Mouse (Mus musculus) c-Kit-positive CD71-positive TER-119-negative erythroid progenitor cells, embryonic 14.5 days (primary cell): ENCODE results near the gene Maip1.

Experiments
- DNase-seq: peaks from one replicate; pipeline ENCODE4 v3.0.0-alpha.2; 2013; ENCODE audit warnings: low read depth

Maip1 gene

GRCm38 (mm10) chr1:57428368-57429308 lies 22.5 kb downstream of the Maip1 start:
- no peak for DNase-seq

- DNase-seq, result no peak
These were observed 23.8 kb downstream of the Maip1 start for GRCm38 (mm10) chr1:57429786-57430483.

GRCm38 (mm10) chr1:57433141-57433540 lies 27.0 kb downstream of the Maip1 start:
- DNase-seq, result no peak

GRCm38 (mm10) chr1:57436408-57436807 lies 30.3 kb downstream of the Maip1 start:
- DNase-seq, result peak; percentile 75

- no peak for DNase-seq
These were observed 30.8 kb downstream of the Maip1 start for GRCm38 (mm10) chr1:57436954-57437353.

GRCm38 (mm10) chr1:57439026-57439425 lies 32.9 kb downstream of the Maip1 start:
- DNase-seq, result no peak

GRCm38 (mm10) chr1:57440771-57441170 lies 34.6 kb downstream of the Maip1 start:
- no peak for DNase-seq

- DNase-seq, result no peak
These were observed 39.6 kb downstream of the Maip1 start for GRCm38 (mm10) chr1:57445679-57446078.

DNA sequence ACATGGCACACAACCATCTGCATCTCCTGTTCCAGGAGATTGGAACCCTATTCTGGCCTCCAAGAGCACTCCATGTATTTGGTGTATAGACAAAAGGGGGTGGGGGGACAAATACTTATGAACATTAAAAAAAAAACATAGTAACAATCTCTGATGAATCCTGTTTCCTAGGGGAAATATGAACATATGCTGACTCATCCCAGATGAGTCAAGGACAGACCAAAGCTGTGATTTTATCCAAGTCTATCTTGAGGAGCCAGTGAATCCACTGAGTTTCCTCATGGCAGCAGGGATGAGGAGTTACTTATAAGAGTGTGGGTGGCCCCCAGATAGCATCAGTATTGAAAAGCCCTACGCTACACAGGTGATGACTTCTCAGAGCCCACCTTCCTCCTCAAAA lies 44.1 kb downstream of the Maip1 start:
- no peak for DNase-seq

GRCm38 (mm10) chr1:57460305-57460940 lies 54.3 kb downstream of the Maip1 start:
- DNase-seq, result no peak
